Mouse (Mus musculus): Measurements from ENCODE around the gene Parn.

GRCm38 (mm10) chr16:13557784-13558183 is 110.2 kb downstream of the Parn start:
- TF ChIP-seq CTCF (IDR thresholded peaks at IDR 0.05; ENCODE audit: control insufficient read depth, insufficient read depth, insufficient replicate concordance, low read depth, low read length): no peak
- no peak for TF ChIP-seq POLR2A (IDR thresholded peaks at IDR 0.05; ENCODE audit: control insufficient read depth, low read depth, low read length)
